In the genomic region with DNA sequence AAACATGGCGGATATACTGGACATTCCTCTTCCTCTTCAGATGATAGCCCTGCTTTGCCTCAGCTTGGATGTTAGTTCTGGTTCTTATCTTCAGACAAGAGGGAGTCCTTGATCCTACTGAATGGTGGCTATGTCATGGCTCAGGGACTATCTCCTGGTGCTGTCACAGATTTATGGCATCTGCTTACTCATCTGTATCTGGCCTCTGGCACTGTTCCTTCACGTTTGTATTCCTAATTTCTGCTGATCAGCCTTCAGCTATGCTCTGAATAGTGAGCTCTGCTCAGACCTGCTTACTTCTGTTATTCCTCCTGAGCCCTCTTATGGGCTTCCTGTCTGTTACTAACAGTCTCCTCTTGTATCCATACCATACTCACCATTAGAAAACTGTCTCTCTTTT, we compare ENCODE assay signal across 14 mouse cellular contexts.
"Had no signal": no experiment of that assay in that cellular context is flagged by ENCODE, and none has a peak within 500 bp of the region (broad histone marks: within the 10 kb centered on the region; RNA-seq: fewer than 3 reads in every experiment).

No protein-coding gene starts in this region.

- DNase-seq: kidney, adult 2 months; kidney, postnatal 10 days; kidney, postnatal 36 days; layer of hippocampus, postnatal 36 days; left cerebral cortex, postnatal 4 days; liver, postnatal 0 days; lung, embryonic 14.5 days; midbrain, embryonic 14.5 days; right cerebral cortex, adult 18-20 months; right cerebral cortex, postnatal 14 days; right cerebral cortex, postnatal 4 days; thymus, adult 2 months; thymus, postnatal 14 days had no signal

- ATAC-seq: liver, postnatal 0 days; lung, postnatal 0 days had no signal
